Mouse (Mus musculus): ENCODE data around the gene Hs3st1.
"Not testable (repeated sequence)": the region's sequence is repeated elsewhere in the genome, so short reads cannot be mapped to it uniquely, and the experiment has no call there.

The Hs3st1 gene

GRCm38 (mm10) chr5:39755375-39755774 is at the start of gene Hs3st1:
Gene Hs3st1 (minus strand): TSS chr5:39755475.
- not testable (repeated sequence) for DNase-seq (ENCODE audit: low spot score)

DNA sequence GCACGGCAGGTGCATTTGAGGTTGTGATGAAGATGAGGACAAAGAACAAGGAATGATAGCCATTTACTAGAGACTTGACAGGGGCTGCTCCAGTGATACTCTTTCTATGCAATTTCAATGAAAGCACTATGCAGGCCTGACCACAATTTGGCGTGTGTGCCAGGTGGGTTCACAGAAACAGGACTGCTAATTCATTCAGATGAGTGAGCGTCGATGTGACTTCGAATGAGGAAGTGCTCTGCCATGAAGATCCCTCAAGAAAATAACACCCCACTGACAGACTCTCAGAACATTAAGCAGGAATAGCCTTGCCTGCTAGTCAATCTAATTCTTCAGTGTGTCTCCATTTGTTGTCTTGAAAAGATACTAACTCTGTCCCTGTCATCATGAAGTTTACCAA is 49.4 kb upstream of the Hs3st1 start:
- no peak for DNase-seq (ENCODE audit: low spot score)

DNA sequence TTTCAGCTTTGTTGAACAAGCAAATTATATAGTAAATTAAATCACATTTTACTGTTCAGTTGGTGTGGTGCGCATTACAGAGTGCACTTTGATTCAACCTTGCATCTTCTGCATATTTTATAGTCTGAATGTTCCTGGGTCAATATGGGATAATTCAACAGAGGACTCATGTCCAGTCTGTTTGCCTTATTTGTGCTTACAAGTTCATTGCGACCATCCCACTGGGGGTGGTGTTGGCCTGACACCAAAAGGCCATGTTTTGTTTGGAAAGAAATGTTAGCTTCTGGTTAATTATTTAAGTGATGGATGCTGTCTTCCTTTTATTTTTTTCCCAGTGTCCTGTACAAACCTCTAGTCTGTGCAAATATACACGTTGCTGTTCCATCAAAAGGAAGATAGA is 48.7 kb upstream of the Hs3st1 start:
- no peak for DNase-seq (ENCODE audit: low spot score)

GRCm38 (mm10) chr5:39803457-39803856 is 48.2 kb upstream of the Hs3st1 start:
- no peak for DNase-seq (ENCODE audit: low spot score)

DNA sequence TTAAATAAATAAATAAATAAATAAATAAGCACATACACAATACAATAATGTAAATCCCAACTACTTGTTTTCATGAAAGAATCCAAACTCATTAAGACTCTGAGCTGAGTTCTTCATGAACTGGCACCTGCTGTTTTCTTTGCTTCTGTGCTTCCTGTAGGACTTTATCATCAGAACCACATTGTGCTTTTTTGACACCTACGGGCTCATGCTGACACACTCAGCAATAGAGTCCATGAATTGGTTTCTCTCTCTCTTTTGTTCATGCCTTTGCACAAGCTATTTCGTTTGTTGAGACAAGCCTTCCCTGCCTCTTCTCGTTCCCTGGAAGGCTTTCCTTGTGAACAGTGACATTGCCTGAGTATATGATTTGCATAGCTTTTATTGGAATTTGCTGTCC is 46.8 kb upstream of the Hs3st1 start:
- DNase-seq (ENCODE audit: low spot score), result no peak

- no peak for DNase-seq (ENCODE audit: low spot score)
Observed at GRCm38 (mm10) chr5:39777094-39777710, 21.9 kb upstream of the Hs3st1 start.

DNA sequence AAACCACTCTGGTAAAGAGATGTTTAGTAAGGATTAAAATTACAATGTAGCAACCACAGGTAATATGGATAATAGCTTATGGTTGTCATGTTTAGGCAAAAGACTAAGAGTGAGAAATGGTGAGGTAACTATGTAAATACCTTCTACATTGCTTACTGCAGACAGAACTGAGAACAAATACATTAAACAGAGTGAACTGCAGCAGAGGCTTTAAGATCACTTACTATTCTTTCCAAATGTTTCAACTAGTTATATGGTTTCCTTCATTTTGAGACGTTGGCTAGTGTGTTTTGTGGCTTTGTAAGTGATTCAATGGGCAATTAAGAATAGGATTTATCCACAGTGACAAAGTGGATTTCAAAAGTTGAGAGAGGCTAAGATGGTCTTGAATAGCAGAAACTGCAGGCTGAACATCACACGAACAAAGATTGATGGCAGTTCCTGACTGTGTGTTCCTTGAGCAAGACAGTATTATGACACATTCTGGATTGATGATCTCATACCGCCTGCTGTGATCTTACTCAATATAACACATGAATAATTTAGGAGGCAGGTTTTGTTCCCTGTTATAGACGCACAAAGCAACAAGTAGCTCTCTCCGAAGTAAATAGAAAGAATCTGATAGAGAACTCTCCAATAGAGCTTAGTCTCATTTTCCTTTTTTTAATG is 16.5 kb upstream of the Hs3st1 start:
- no peak for DNase-seq (ENCODE audit: low spot score)

GRCm38 (mm10) chr5:39761682-39762456 is 6.6 kb upstream of the Hs3st1 start:
- peak; percentile 2 for DNase-seq (ENCODE audit: low spot score)

- no peak for DNase-seq (ENCODE audit: low spot score)
Observed at GRCm38 (mm10) chr5:39758890-39759475, 3.7 kb upstream of the Hs3st1 start.

- no peak for DNase-seq (ENCODE audit: low spot score)
Observed at GRCm38 (mm10) chr5:39736843-39737242, 18.4 kb downstream of the Hs3st1 start.

GRCm38 (mm10) chr5:39733750-39734443 is 21.4 kb downstream of the Hs3st1 start:
- no peak for DNase-seq (ENCODE audit: low spot score)

DNA sequence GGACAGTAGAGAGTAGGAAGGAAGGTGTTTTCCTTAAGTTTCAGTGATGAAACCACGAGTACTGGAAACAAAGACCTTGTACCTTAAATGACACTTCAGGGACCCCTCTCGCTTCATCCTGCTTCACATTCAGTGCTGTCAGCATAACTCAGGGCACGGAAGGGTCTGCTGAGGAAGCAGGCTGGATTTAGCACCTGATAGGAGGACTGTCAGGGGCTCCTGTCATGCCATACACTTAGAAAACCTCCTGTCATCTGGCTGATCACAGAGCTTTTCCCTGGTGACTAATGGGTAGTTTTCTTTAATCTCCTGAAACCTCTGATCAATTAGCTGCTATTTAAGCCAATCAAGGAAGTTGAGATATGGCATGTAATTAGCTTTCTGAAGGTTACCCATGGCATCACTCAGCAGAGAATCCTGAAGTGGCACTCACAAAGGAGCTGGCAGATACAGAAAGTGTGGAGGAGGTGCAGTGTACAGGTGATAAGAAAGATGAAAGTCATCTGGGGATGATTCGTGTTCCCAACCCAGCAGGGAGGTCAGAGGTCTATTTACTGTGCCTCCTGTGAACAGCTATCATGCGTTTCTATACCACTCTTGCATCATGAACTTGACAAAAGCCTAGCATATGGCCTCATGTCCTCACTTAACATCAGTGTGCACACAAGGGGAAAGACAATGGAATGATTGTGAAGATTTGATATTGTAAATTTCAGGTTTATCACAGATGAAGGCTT is 22.1 kb downstream of the Hs3st1 start:
- no peak for DNase-seq (ENCODE audit: low spot score)

DNA sequence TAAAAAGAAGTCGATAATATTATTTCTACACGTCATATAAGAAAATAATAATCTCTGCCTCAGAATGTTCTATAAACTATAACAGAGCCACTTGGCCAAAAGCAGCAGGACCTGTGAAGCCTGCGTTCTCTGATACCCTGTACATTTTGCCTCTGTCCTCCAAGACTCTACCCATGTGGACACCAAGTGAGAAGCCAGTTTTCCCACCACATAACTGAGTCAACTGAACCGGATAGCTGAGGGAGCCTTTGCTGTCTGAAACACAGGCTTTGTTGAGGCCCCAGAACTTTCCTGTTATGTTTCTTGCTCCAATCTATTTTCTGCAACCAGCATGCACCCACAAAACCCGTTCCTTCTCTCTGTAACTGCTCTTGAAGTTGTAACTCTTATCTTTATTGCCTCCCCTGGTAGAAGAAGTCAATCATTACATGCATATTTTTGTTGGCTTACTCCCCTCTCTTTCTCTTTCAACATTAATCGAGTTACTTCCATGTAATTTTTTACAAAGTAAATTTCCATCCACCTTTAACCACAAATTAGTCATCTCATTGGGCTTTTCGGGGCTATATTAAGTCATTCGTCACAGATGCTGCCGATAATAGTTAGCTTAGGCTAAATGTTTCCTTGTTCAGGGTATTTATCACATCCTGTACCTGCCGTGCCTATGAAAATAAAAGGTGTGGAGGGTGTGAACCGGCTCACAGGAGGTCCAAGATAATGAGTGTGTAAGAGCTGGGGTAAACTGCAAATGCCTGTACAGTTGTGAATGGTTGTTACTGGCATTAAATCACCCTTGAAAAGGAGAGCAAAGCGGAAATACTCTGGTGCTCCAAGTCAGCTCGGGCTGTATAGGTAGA is 39.4 kb downstream of the Hs3st1 start:
- DNase-seq (ENCODE audit: low spot score), result no peak

- DNase-seq (ENCODE audit: low spot score), result no peak
Observed at GRCm38 (mm10) chr5:39715193-39715592, 40.1 kb downstream of the Hs3st1 start.

DNA sequence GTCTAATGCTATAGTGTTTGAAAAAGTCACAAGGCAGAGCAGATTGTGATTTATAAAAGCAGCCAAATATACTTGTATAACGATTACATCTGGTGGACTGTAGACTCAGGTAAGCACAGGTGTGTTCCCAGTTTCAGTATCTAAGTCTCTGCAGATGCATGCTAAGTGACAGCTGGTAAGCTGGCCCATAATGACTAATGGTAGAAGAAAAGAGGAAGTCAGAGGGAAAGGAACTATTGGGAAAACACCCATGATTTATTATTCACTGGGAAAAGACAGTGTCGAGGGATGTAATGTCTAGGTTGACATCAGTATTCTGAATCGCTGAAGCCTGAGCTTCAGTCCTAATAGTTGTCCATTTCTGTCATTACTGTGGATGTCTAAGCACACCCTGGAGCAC is 49.7 kb downstream of the Hs3st1 start:
- no peak for DNase-seq (ENCODE audit: low spot score)

GRCm38 (mm10) chr5:39660826-39661225 is 94.4 kb downstream of the Hs3st1 start:
- DNase-seq (ENCODE audit: low spot score), result no peak

- DNase-seq (ENCODE audit: low spot score), result no peak
Observed at GRCm38 (mm10) chr5:39659417-39659816, 95.9 kb downstream of the Hs3st1 start.

DNA sequence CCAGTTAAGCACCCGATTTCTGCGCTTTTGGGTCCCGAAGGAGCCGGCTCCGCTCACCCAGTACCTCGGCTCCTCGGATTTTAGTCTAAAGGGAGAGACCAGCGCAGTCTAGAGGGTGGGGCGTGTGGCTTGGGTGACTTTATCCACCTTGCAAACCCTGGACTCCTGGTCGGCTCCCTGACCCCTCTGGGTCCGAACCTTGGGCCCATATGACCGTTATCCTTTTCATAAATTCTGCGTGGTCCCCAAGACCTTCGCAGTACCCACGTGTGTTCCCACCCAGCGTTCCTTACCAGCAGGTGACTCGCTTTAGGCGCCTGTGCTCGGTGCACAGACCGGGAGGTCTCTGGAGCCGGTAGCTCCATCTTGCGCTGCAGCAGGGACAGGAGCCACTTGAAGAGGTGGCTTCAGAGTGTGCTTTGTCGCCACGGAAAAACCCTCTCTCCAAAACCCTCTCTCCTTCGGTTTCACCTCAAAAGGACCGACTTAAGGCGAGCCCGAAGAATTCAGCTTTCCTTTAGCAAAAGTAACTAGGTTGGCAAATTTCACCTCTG is 110.4 kb downstream of the Hs3st1 start:
- no peak for DNase-seq (ENCODE audit: low spot score)

DNA sequence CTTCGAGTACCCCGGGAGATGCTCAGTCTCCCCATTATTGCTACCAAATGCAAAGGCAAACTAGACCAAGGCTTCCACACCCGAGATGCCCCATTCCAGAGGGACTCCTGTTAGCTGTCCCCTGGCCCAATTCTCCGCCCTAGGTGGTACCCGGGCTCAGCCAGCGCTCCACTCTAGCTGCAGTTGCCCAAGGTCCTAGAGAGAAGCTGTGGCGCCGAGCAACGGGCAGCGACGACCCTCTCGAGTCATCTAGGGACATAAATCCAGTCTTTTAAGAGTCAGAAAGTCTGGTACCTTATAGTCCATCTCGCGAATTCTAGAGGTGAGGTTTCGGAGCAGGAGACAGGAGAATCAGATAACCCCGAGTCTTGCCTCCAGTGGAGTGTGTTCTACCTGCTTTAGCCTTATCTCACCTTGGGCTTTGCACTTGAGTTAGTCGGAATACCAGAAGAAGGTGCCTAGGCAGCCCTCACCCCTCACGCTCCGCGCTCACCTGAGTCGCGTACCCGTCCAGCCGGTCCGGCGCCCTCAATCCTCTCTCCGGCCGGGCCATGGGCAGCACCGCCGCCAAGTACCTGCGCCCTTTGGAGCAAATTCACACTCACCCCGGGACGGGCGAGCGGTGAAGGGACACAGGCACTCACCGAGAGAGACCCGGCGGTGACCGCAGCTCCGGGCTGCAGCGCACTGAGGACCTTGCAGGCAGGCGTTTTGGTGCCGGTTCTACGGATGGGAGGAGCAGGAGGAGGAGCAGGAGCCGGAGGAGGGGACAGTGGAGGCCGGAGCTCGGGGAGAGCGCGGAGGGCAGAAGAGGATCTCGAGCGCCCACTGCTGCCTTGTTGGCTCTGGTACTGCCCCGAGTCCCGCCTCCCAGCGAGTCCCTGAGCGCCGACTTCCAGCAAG is 111.1 kb downstream of the Hs3st1 start:
- peak; percentile 93 for DNase-seq (ENCODE audit: low spot score)

Measured in ovary, adult 18-20 months (tissue).